Comparison of ENCODE assay signal across 8 mouse cellular contexts in genomic region chr10:127340577-127341359, GRCm38 (mm10). TPM values are rescaled to one million over a fixed set of nuclear protein-coding genes. Genes with fewer than 3 reads are reported as not detected.
DNase-seq lines count a peak whose midpoint lies in the region; ATAC-seq and TF ChIP-seq lines count a peak whose summit lies in the region.

No protein-coding gene starts in this region.

- H3K4me2 ChIP-seq in forebrain, embryonic 14.5 days (ENCODE audit: low read length), result peak overlapping the region; percentile 64
- peak overlapping the region; percentile 90 for H3K4me2 ChIP-seq in limb, embryonic 15.5 days
- peak overlapping the region; percentile 73 for H3K4me2 ChIP-seq in stomach, embryonic 16.5 days (ENCODE audit: low read depth, low read length)

- no peak overlapping the region for H3K27ac ChIP-seq in forebrain, embryonic 14.5 days (ENCODE audit: low read depth, low read length)
- peak overlapping the region; percentile 95 for H3K27ac ChIP-seq in limb, embryonic 15.5 days
- H3K27ac ChIP-seq in stomach, embryonic 16.5 days (ENCODE audit: low read length), result peak overlapping the region; percentile 89

- H3K9ac ChIP-seq in forebrain, embryonic 14.5 days (ENCODE audit: low read length), result no peak overlapping the region
- peak overlapping the region; percentile 44 for H3K9ac ChIP-seq in limb, embryonic 15.5 days
- H3K9ac ChIP-seq in stomach, embryonic 16.5 days (ENCODE audit: low read length), result peak overlapping the region; percentile 66

- no peaks in the 10 kb centered on the region for H3K9me3 ChIP-seq in forebrain, embryonic 14.5 days (replicated peaks; ENCODE audit: control insufficient read depth, low read length)
- no peaks in the 10 kb centered on the region for H3K9me3 ChIP-seq in limb, embryonic 15.5 days
- no peaks in the 10 kb centered on the region for H3K9me3 ChIP-seq in stomach, embryonic 16.5 days (replicated peaks; ENCODE audit: control insufficient read depth, low read length)

- H3ac ChIP-seq in C2C12 (ENCODE audit: control insufficient read depth, insufficient read length, low read depth), result no peak overlapping the region

- WGBS in forebrain, embryonic 14.5 days, result under 1% methylated on average over 26 of the region's 27 CpGs
- 0% methylated on average over 27 of the region's 27 CpGs for WGBS in limb, embryonic 15.5 days
- WGBS in stomach, embryonic 16.5 days, result 1% methylated on average over 27 of the region's 27 CpGs

- DNase-seq in cerebellum, adult 11-12 months, result peak; percentile 38
- no peak for DNase-seq in cerebellum, postnatal 36 days
- peak; percentile 51 for DNase-seq in forebrain, embryonic 14.5 days (ENCODE audit: low spot score)
- no peak for DNase-seq in cerebellum, adult 8-10 months
- no peak for DNase-seq in layer of hippocampus, postnatal 36 days

- no peaks in the 10 kb centered on the region for H3K79me3 ChIP-seq in C2C12 (ENCODE audit: low read depth)

- no peaks in the 10 kb centered on the region for H3K79me2 ChIP-seq in C2C12 (ENCODE audit: control insufficient read depth, insufficient read depth)

- H3K27me3 ChIP-seq in C2C12 (ENCODE audit: control insufficient read depth, insufficient read depth, insufficient read length), result no peaks in the 10 kb centered on the region
- peaks cover 23% of the 10 kb centered on the region; the same call in 1 of the 2 replicates for H3K27me3 ChIP-seq in forebrain, embryonic 14.5 days (replicated peaks; ENCODE audit: control insufficient read depth, insufficient read depth, low read length)
- peaks cover 6% of the 10 kb centered on the region; the same call in 1 of the 2 replicates for H3K27me3 ChIP-seq in limb, embryonic 15.5 days
- H3K27me3 ChIP-seq in stomach, embryonic 16.5 days (ENCODE audit: control insufficient read depth, insufficient read depth, low read length), result no peaks in the 10 kb centered on the region

- H3K36me3 ChIP-seq in C2C12 (ENCODE audit: control insufficient read depth, insufficient read depth), result no peaks in the 10 kb centered on the region
- H3K36me3 ChIP-seq in forebrain, embryonic 14.5 days (ENCODE audit: control insufficient read depth, insufficient read depth, low read length), result no peaks in the 10 kb centered on the region
- peaks cover 21% of the 10 kb centered on the region for H3K36me3 ChIP-seq in limb, embryonic 15.5 days
- no peaks in the 10 kb centered on the region for H3K36me3 ChIP-seq in stomach, embryonic 16.5 days (ENCODE audit: control insufficient read depth, insufficient read depth, low read length)

- peaks cover 23% of the 10 kb centered on the region for H3K4me1 ChIP-seq in forebrain, embryonic 14.5 days (ENCODE audit: control insufficient read depth, insufficient read depth, low read length)
- H3K4me1 ChIP-seq in limb, embryonic 15.5 days, result peaks cover 41% of the 10 kb centered on the region
- H3K4me1 ChIP-seq in stomach, embryonic 16.5 days (ENCODE audit: control insufficient read depth, insufficient read depth, low read length), result peaks cover 7% of the 10 kb centered on the region

- peak overlapping the region; percentile 32 for H3K4me3 ChIP-seq in C2C12 (ENCODE audit: insufficient read depth, poor library complexity, severe bottlenecking)
- H3K4me3 ChIP-seq in forebrain, embryonic 14.5 days (ENCODE audit: low read depth, low read length), result peak overlapping the region; percentile 29
- H3K4me3 ChIP-seq in limb, embryonic 15.5 days, result peak overlapping the region; percentile 54
- peak overlapping the region; percentile 57 for H3K4me3 ChIP-seq in stomach, embryonic 16.5 days (replicated peaks; ENCODE audit: low read length)

- no peak for ATAC-seq in forebrain, embryonic 14.5 days
- no peak for ATAC-seq in limb, embryonic 15.5 days (ENCODE audit: insufficient number of reproducible peaks, low FRiP score, low TSS enrichment, low read depth)
- no peak for ATAC-seq in stomach, embryonic 16.5 days (ENCODE audit: insufficient read depth, low FRiP score)

- TF ChIP-seq CTCF in C2C12 (IDR thresholded peaks at IDR 0.05; ENCODE audit: control insufficient read depth, insufficient read depth, insufficient read length), result no peak

TF ChIP-seq in C2C12, 6 proteins besides CTCF, POLR2A, EP300 and RAD21:
- TF ChIP-seq MYOG (IDR thresholded peaks at IDR 0.05; ENCODE audit: control insufficient read depth, extremely low read depth, insufficient read length), result no peak
- TF ChIP-seq MAX (IDR thresholded peaks at IDR 0.05), result no peak
- no peak for TF ChIP-seq CEBPB (IDR thresholded peaks at IDR 0.05; ENCODE audit: low read depth)
- no peak for TF ChIP-seq FOSL1 (IDR thresholded peaks at IDR 0.05; ENCODE audit: insufficient read depth, low read length, poor library complexity, severe bottlenecking)
- no peak for TF ChIP-seq MYOD1 (IDR thresholded peaks at IDR 0.05; ENCODE audit: control insufficient read depth, insufficient read length, low read depth)
- no peak for TF ChIP-seq USF1 (IDR thresholded peaks at IDR 0.05; ENCODE audit: low read depth)

RNA-seq across cellular contexts. Expression of gene Gli1, which starts 1.0 kb away (rescaled TPM):
- polyA plus RNA-seq in C2C12 (2012; fragmentation: generic; extraction: Trizol), result 1.6 TPM
- polyA plus RNA-seq in forebrain, embryonic 14.5 days (2014; fragmentation: Nextera tagmentation; extraction: Ambion mirVana), result 0.55 and 1.0 TPM in 2 replicates
- polyA plus RNA-seq in limb, embryonic 15.5 days (2015; fragmentation: Nextera tagmentation; extraction: Ambion mirVana), result 13.4 and 13.7 TPM in 2 replicates
- polyA plus RNA-seq in stomach, embryonic 16.5 days (2015; fragmentation: Nextera tagmentation; extraction: Ambion mirVana), result 9.8 and 9.9 TPM in 2 replicates
- 1 to 10 TPM; 2.4 to 3.2 TPM for total RNA-seq in layer of hippocampus, postnatal 36 days (2021)

RNA-seq across cellular contexts. Expression of gene Inhbe, which starts 13.4 kb away (rescaled TPM):
- not detected for polyA plus RNA-seq in C2C12 (2012; fragmentation: generic; extraction: Trizol)
- not detected in 2 replicates for polyA plus RNA-seq in forebrain, embryonic 14.5 days (2014; fragmentation: Nextera tagmentation; extraction: Ambion mirVana)
- 0.03 TPM in 1 of 2 replicates, not detected in the other for polyA plus RNA-seq in limb, embryonic 15.5 days (2015; fragmentation: Nextera tagmentation; extraction: Ambion mirVana)
- 0.06 TPM in 1 of 2 replicates, not detected in the other for polyA plus RNA-seq in stomach, embryonic 16.5 days (2015; fragmentation: Nextera tagmentation; extraction: Ambion mirVana)
- not detected for total RNA-seq in layer of hippocampus, postnatal 36 days (2021)

RNA-seq across cellular contexts. Expression of gene Arhgap9, which starts 19.0 kb away (rescaled TPM):
- polyA plus RNA-seq in C2C12 (2012; fragmentation: generic; extraction: Trizol), result 0.78 TPM
- 0.70 and 1.2 TPM in 2 replicates for polyA plus RNA-seq in forebrain, embryonic 14.5 days (2014; fragmentation: Nextera tagmentation; extraction: Ambion mirVana)
- polyA plus RNA-seq in limb, embryonic 15.5 days (2015; fragmentation: Nextera tagmentation; extraction: Ambion mirVana), result 5.1 and 5.4 TPM in 2 replicates
- polyA plus RNA-seq in stomach, embryonic 16.5 days (2015; fragmentation: Nextera tagmentation; extraction: Ambion mirVana), result 4.2 and 6.6 TPM in 2 replicates
- 1 to 10 TPM in 1 of 2 experiments, under 1 TPM in 1; 0.86 to 1.0 TPM for total RNA-seq in layer of hippocampus, postnatal 36 days (2021)

RNA-seq across cellular contexts. Expression of gene Mars, which starts 29.2 kb away (rescaled TPM):
- polyA plus RNA-seq in C2C12 (2012; fragmentation: generic; extraction: Trizol), result 155 TPM
- polyA plus RNA-seq in forebrain, embryonic 14.5 days (2014; fragmentation: Nextera tagmentation; extraction: Ambion mirVana), result 124 and 135 TPM in 2 replicates
- polyA plus RNA-seq in limb, embryonic 15.5 days (2015; fragmentation: Nextera tagmentation; extraction: Ambion mirVana), result 105 and 111 TPM in 2 replicates
- 98.9 and 104 TPM in 2 replicates for polyA plus RNA-seq in stomach, embryonic 16.5 days (2015; fragmentation: Nextera tagmentation; extraction: Ambion mirVana)
- 10 to 100 TPM; 56.1 to 56.4 TPM for total RNA-seq in layer of hippocampus, postnatal 36 days (2021)

RNA-seq across cellular contexts. Expression of gene Inhbc, which starts 29.5 kb away (rescaled TPM):
- not detected for polyA plus RNA-seq in C2C12 (2012; fragmentation: generic; extraction: Trizol)
- polyA plus RNA-seq in forebrain, embryonic 14.5 days (2014; fragmentation: Nextera tagmentation; extraction: Ambion mirVana), result not detected in 2 replicates
- not detected in 2 replicates for polyA plus RNA-seq in limb, embryonic 15.5 days (2015; fragmentation: Nextera tagmentation; extraction: Ambion mirVana)
- polyA plus RNA-seq in stomach, embryonic 16.5 days (2015; fragmentation: Nextera tagmentation; extraction: Ambion mirVana), result 0.15 and 0.27 TPM in 2 replicates
- not detected for total RNA-seq in layer of hippocampus, postnatal 36 days (2021)

Comparison
In these comparisons a context has a peak if more than half of its experiments do, and no peak if none do; other contexts are left out.
1. DNase-seq: peak in cerebellum, adult 11-12 months (single experiment) and forebrain, embryonic 14.5 days (single experiment); none in cerebellum, postnatal 36 days (0 of 2), cerebellum, adult 8-10 months (single experiment) and layer of hippocampus, postnatal 36 days (0 of 2).
2. Peak in every context shown above with its lines, with median percentiles within 50 percentile points of each other: H3K4me3 ChIP-seq and H3K4me2 ChIP-seq.